9 mouse cellular contexts compared by ENCODE assay signal in the genomic region with DNA sequence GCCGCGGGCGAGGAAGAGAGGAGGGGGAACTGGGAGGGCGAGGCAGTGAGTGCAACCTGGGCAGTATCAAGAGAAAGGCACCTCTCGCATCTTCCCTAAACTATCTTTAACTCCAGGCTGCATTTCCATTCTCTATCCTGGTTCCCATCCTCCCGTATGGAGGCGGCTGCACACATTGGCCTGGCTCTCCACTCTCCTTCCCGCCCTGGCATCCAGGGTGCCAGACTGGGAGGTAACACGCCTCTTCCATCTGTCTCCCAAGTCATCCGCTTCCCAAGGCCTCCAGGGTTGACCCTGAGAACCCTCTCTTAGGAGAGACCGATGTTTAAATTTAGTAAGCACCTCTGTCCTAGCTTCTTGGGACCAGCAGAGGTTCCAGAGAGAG. TPM values are rescaled to one million over a fixed set of nuclear protein-coding genes. Genes with fewer than 3 reads are reported as not detected.
DNase-seq lines count a peak whose midpoint lies in the region; ATAC-seq and TF ChIP-seq lines count a peak whose summit lies in the region.
"Had no signal": no experiment of that assay in that cellular context is flagged by ENCODE, and none has a peak within 500 bp of the region (broad histone marks: within the 10 kb centered on the region; RNA-seq: fewer than 3 reads in every experiment).

No protein-coding gene starts in this region.

- H3K9me3 ChIP-seq in liver, embryonic 12.5 days (replicated peaks) = no peaks in the 10 kb centered on the region

- no peak for TF ChIP-seq CTCF in layer of hippocampus, adult 2 months (conservative IDR thresholded peaks at IDR 0.05)

- H3K27ac ChIP-seq in layer of hippocampus, adult 2 months = peak overlapping the region; percentile 92
- H3K27ac ChIP-seq in liver, embryonic 12.5 days = no peak overlapping the region

- ATAC-seq in liver, embryonic 12.5 days = no peak

- DNase-seq in layer of hippocampus, adult 2 months (ENCODE audit: low spot score in 2 of 2) = no peak
- DNase-seq in layer of hippocampus, adult 9-11 months = no peak
- DNase-seq in cerebellum, postnatal 25 days = peak; percentile 71 to 77
- peak; percentile 9 to 35 for DNase-seq in heart, postnatal 10 days
- DNase-seq in right cerebral cortex, adult 2 months (ENCODE audit: low spot score in 2 of 2) = peak; percentile 42 to 54
- DNase-seq in adipocyte (ENCODE audit: low spot score) = no peak
- no peak for DNase-seq in spleen, adult 18-20 months

- 4% methylated on average over 6 of the region's 11 CpGs for WGBS in liver, embryonic 12.5 days (ENCODE audit: insufficient replicate concordance)

- no peaks in the 10 kb centered on the region for H3K36me3 ChIP-seq in liver, embryonic 12.5 days

- H3K9ac ChIP-seq in liver, embryonic 12.5 days = no peak overlapping the region

- intact Hi-C loops in heart, postnatal 10 days (cut with DNase I) = loop anchor here (5.0 kb wide), 1 partner anchor 93 kb away; no protein-coding TSS in a partner anchor

- H3K4me3 ChIP-seq in layer of hippocampus, adult 2 months = peak overlapping the region; percentile 70
- H3K4me3 ChIP-seq in liver, embryonic 12.5 days = peak overlapping the region; percentile 55

- H3K27me3 ChIP-seq in liver, embryonic 12.5 days (replicated peaks) = peaks cover 66% of the 10 kb centered on the region
- H3K27me3 ChIP-seq: Patski had no signal

- peak overlapping the region; percentile 70 for H3K4me2 ChIP-seq in liver, embryonic 12.5 days

- peaks cover 16% of the 10 kb centered on the region; the same call in 1 of the 2 replicates for H3K4me1 ChIP-seq in liver, embryonic 12.5 days

RNA-seq across cellular contexts. Expression of a gene that starts 24.3 kb away (rescaled TPM):
- 100 to 1,000 TPM; 328 to 329 TPM for total RNA-seq in layer of hippocampus, adult 2 months (2021)
- total RNA-seq in heart, postnatal 10 days (2021) = 10 to 100 TPM; 29.8 to 29.9 TPM
- polyA plus RNA-seq in liver, embryonic 12.5 days (2016; fragmentation: Nextera tagmentation; extraction: Ambion mirVana) = 4.9 and 5.3 TPM in 2 replicates

Comparison
In these comparisons a context has a peak if more than half of its experiments do, and no peak if none do; other contexts are left out.
1. DNase-seq: peak in cerebellum, postnatal 25 days (2 of 2), heart, postnatal 10 days (2 of 2) and right cerebral cortex, adult 2 months (2 of 2); none in layer of hippocampus, adult 2 months (0 of 2), layer of hippocampus, adult 9-11 months (single experiment), adipocyte (single experiment) and spleen, adult 18-20 months (0 of 2).
2. RNA of a gene that starts 24.3 kb away (total RNA-seq): 328 to 329 TPM in layer of hippocampus, adult 2 months; 29.8 to 29.9 TPM in heart, postnatal 10 days; every median in the first group is over 10 times any median in the second.